Mouse (Mus musculus) lung, embryonic 15.5 days (tissue): ENCODE results near the gene Gm10719. TPM values are rescaled to one million over a fixed set of nuclear protein-coding genes. Genes with fewer than 3 reads are reported as not detected.
A peak's percentile ranks its signal among the peaks of the same experiment; 100 is the strongest.
"Not testable (repeated sequence)": the region's sequence is repeated elsewhere in the genome, so short reads cannot be mapped to it uniquely, and the experiment has no call there.

Source experiments
- ATAC-seq: fragments of 200-750 bp; cut with Nextera tagmentation; 2 replicates; pipeline ENCODE4 v1.8.0; 2017; ENCODE audit warnings: moderate number of reproducible peaks, borderline replicate concordance; ENCODE audit not compliant: low FRiP score, low TSS enrichment; ENCODE audit errors: extremely low read depth
- H3K27ac ChIP-seq: fragments of 300-500 bp; sonication (generic); 2 replicates; pipeline ENCODE4 v1.5.1; 2015; ENCODE audit warnings: moderate library complexity, mild to moderate bottlenecking, inconsistent platforms
- H3K27me3 ChIP-seq: fragments of 300-500 bp; sonication (generic); 2 replicates; pipeline ENCODE4 v1.6.1; 2015; ENCODE audit warnings: inconsistent platforms
- H3K36me3 ChIP-seq: fragments of 300-500 bp; sonication (generic); 2 replicates; pipeline ENCODE4 v1.6.1; 2015; ENCODE audit warnings: inconsistent platforms
- H3K4me1 ChIP-seq: fragments of 300-500 bp; sonication (generic); 2 replicates; pipeline ENCODE4 v1.6.1; 2015; ENCODE audit warnings: inconsistent platforms
- H3K4me2 ChIP-seq: fragments of 300-500 bp; sonication (generic); 2 replicates; pipeline ENCODE4 v1.6.1; 2015; ENCODE audit warnings: inconsistent platforms, mild to moderate bottlenecking, moderate library complexity
- H3K4me3 ChIP-seq: fragments of 300-500 bp; sonication (generic); 2 replicates; pipeline ENCODE4 v1.5.1; 2015; ENCODE audit warnings: mild to moderate bottlenecking, inconsistent platforms
- H3K9ac ChIP-seq: fragments of 300-500 bp; sonication (generic); 2 replicates; pipeline ENCODE4 v1.6.1; 2015; ENCODE audit warnings: inconsistent platforms
- H3K9me3 ChIP-seq: fragments of 300-500 bp; sonication (generic); 2 replicates; pipeline ENCODE4 v1.6.1; 2016; ENCODE audit warnings: inconsistent platforms
- WGBS: fragments of 180-500 bp; shearing (Covaris S2); methylation state at CpG from one replicate; pipeline ENCODE4 v1.1.7; 2015; 5-methylcytosine and 5-hydroxymethylcytosine counted together
- polyA plus RNA-seq: library from polyadenylated mRNA; unstranded; fragments of >200 nt; fragmentation: Nextera tagmentation; extraction: Ambion mirVana; gene quantifications from 2 replicates; pipeline ENCODE4 v1.2.1, GENCODE M21; 2015

The Gm10719 gene
- polyA plus RNA-seq, 1 experiment from 2014 or later = not detected

DNA sequence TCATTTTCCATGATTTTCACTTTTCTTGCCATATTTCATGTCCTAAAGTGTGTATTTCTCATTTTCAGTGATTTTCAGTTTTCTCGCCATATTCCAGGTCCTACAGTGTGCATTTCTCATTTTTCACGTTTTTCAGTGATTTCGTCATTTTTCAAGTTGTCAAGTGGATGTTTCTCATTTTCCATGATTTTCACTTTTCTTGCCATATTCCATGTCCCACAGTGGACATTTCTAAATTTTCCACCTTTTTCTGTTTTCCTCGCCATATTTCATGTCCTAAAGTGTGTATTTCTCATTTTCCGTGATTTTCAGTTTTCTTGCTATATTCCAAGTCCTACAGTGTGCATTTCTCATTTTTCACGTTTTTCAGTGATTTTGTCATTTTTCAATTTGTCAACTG, 1.3 kb upstream of the Gm10719 start:
- WGBS = 76% methylated on average over 6 of the region's 6 CpGs
- H3K4me2 ChIP-seq, H3K27ac ChIP-seq, H3K4me1 ChIP-seq, H3K4me3 ChIP-seq, H3K9ac ChIP-seq, H3K36me3 ChIP-seq, H3K27me3 ChIP-seq, ATAC-seq, H3K9me3 ChIP-seq: not testable (repeated sequence)

DNA sequence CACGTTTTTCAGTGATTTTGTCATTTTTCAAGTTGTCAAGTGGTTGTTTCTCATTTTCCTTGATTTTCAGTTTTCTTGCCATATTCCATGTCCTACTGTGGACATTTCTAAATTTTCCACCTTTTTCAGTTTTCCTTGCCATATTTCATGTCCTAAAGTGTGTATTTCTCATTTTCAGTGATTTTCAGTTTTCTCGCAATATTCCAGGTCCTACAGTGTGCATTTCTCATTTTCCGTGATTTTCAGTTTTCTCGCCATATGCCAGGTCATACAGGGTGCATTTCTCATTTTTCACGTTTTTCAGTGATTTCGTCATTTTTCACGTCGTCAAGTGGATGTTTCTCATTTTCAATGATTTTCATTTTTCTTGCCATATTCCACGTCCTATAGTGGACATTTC, 1.7 kb downstream of the Gm10719 start:
- WGBS = 61% methylated on average over 9 of the region's 9 CpGs
- not testable (repeated sequence) for H3K27ac ChIP-seq, H3K9me3 ChIP-seq, H3K4me1 ChIP-seq, H3K27me3 ChIP-seq, H3K4me2 ChIP-seq, ATAC-seq, H3K36me3 ChIP-seq, H3K9ac ChIP-seq, H3K4me3 ChIP-seq

DNA sequence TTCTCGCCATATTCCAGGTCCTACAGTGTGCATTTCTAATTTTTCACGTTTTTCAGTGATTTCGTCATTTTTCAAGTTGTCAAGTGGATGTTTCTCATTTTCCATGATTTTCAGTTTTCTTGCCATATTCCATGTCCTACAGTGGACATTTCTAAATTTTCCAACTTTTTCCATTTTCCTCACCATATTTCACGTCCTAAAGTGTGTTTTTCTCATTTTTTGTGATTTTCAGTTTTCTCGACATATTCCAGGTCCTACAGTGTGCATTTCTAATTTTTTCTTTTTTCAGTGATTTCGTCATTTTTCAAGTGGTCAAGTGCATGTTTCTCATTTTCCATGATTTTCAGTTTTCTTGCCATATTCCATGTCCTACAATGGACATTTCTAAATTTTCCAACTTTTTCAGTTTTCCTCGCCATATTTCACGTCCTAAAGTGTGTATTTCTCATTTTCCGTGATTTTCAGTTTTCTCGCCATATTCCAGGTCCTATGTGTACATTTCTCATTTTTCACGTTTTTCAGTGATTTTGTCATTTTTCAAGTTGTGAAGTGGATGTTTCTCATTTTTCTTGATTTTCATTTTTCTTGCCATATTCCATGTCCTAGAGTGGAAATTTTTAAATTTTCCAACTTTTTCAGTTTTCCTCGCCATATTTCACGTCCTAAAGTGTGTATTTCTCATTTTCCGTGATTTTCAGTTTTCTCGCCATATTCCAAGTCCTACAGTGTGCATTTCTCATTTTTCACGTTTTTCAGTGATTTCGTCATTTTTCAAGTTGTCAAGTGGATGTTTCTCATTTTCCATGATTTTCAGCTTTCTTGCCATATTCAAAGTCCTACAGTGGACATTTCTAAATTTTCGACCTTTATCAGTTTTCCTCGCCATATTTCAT, 2.9 kb downstream of the Gm10719 start:
- peak; percentile 66; the same call in 1 of the 2 replicates for ATAC-seq
- H3K9ac ChIP-seq, H3K4me1 ChIP-seq, H3K27ac ChIP-seq, H3K9me3 ChIP-seq, H3K27me3 ChIP-seq, H3K36me3 ChIP-seq, H3K4me2 ChIP-seq, H3K4me3 ChIP-seq: not testable (repeated sequence)
- WGBS = 75% methylated on average over 17 of the region's 19 CpGs

DNA sequence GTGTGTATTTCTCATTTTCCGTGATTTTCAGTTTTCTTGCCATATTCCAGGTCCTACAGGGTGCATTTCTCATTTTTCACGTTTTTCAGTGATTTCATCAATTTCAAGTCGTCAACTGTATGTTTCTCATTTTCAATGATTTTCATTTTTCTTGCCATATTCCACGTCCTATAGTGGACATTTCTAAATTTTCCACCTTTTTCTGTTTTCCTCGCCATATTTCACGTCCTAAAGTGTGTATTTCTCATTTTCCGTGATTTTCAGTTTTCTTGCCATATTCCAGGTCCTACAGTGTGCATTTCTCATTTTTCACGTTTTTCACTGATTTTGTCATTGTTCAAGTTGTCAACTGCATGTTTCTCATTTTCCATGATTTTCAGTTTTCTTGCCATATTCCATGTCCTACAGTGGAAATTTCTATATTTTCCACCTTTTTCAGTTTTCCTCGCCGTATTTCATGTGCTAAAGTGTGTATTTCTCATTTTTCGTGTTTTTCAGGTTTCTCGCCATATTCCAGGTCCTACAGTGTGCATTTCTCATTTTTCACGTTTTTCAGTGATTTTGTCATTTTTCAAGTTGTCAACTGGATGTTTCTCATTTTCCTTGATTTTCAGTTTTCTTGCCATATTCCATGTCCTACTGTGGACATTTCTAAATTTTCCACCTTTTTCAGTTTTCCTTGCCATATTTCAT, 5.3 kb downstream of the Gm10719 start:
- not testable (repeated sequence) for H3K4me3 ChIP-seq, H3K9me3 ChIP-seq, H3K9ac ChIP-seq, H3K4me2 ChIP-seq, ATAC-seq, H3K4me1 ChIP-seq, H3K36me3 ChIP-seq, H3K27ac ChIP-seq, H3K27me3 ChIP-seq
- 76% methylated on average over 11 of the region's 13 CpGs for WGBS

DNA sequence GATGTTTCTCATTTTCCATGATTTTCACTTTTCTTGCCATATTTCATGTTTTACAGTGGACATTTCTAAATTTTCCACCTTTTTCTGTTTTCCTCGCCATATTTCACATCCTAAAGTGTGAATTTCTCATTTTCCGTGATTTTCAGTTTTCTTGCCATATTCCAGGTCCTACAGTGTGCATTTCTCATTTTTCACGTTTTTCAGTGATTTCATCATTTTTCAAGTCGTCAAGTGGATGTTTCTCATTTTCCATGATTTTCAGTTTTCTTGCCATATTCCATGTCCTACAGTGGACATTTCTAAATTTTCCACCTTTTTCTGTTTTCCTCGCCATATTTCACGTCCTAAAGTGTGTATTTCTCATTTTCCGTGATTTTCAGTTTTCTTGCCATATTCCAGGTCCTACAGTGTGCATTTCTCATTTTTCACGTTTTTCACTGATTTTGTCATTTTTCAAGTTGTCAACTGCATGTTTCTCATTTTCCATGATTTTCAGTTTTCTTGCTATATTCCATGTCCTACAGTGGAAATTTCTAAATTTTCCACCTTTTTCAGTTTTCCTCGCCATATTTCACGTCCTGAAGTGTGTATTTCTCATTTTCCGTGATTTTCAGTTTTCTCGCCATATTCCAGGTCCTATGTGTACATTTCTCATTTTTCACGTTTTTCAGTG, 6.2 kb downstream of the Gm10719 start, which contains the start of gene Gm10718:
Gene Gm10718 (plus strand): TSS at position 236 of the 673 bp plus-strand sequence.
- WGBS = 73% methylated on average over 12 of the region's 13 CpGs
- H3K27ac ChIP-seq, ATAC-seq, H3K4me2 ChIP-seq, H3K9ac ChIP-seq, H3K36me3 ChIP-seq, H3K9me3 ChIP-seq, H3K27me3 ChIP-seq, H3K4me3 ChIP-seq, H3K4me1 ChIP-seq: not testable (repeated sequence)

DNA sequence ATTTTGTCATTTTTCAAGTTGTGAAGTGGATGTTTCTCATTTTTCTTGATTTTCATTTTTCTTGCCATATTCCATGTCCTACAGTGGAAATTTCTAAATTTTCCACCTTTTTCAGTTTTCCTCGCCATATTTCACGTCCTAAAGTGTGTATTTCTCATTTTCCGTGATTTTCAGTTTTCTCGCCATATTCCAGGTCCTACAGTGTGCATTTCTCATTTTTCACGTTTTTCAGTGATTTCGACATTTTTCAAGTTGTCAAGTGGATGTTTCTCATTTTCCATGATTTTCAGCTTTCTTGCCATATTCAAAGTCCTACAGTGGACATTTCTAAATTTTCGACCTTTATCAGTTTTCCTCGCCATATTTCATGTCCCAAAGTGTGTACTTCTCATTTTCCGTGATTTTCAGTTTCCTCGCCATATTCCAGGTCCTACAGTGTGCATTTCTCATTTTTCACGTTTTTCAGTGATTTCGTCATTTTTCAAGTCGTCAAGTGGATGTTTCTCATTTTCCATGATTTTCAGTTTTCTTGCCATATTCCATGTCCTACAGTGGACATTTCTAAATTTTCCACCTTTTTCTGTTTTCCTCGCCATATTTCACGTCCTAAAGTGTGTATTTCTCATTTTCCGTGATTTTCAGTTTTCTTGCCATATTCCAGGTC, 6.9 kb downstream of the Gm10719 start:
- not testable (repeated sequence) for H3K9me3 ChIP-seq, ATAC-seq, H3K27ac ChIP-seq, H3K9ac ChIP-seq, H3K4me3 ChIP-seq, H3K36me3 ChIP-seq, H3K4me1 ChIP-seq, H3K4me2 ChIP-seq, H3K27me3 ChIP-seq
- WGBS = 74% methylated on average over 16 of the region's 16 CpGs

DNA sequence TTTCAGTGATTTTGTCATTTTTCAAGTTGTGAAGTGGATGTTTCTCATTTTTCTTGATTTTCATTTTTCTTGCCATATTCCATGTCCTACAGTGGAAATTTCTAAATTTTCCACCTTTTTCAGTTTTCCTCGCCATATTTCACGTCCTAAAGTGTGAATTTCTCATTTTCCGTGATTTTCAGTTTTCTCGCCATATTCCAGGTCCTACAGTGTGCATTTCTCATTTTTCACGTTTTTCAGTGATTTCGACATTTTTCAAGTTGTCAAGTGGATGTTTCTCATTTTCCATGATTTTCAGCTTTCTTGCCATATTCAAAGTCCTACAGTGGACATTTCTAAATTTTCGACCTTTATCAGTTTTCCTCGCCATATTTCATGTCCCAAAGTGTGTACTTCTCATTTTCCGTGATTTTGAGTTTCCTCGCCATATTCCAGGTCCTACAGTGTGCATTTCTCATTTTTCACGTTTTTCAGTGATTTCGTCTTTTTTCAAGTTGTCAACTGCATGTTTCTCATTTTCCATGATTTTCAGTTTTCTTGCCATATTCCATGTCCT, 7.8 kb downstream of the Gm10719 start, which contains the start of gene Gm10717:
Gene Gm10717 (plus strand): TSS at position 506 of the 556 bp plus-strand sequence.
- H3K9ac ChIP-seq, H3K27me3 ChIP-seq: not testable (repeated sequence)
- 72% methylated on average over 12 of the region's 12 CpGs for WGBS

DNA sequence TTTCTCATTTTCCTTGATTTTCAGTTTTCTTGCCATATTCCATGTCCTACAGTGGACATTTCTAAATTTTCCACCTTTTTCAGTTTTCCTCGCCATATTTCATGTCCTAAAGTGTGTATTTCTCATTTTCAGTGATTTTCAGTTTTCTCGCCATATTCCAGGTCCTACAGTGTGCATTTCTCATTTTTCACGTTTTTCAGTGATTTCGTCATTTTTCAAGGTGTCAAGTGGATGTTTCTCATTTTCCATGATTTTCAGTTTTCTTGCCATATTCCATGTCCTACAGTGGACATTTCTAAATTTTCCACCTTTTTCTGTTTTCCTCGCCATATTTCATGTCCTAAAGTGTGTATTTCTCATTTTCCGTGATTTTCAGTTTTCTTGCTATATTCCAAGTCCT, 8.4 kb downstream of the Gm10719 start:
- H3K9ac ChIP-seq, H3K36me3 ChIP-seq, H3K4me2 ChIP-seq, H3K27me3 ChIP-seq, ATAC-seq, H3K4me3 ChIP-seq, H3K27ac ChIP-seq, H3K9me3 ChIP-seq, H3K4me1 ChIP-seq: not testable (repeated sequence)
- WGBS = 65% methylated on average over 6 of the region's 6 CpGs

More for the DNA sequence above, 7.8 kb downstream of the Gm10719 start, which contains the start of gene Gm10717:
- not testable (repeated sequence) for H3K4me2 ChIP-seq, H3K4me3 ChIP-seq, H3K36me3 ChIP-seq, H3K27ac ChIP-seq, H3K9me3 ChIP-seq, H3K4me1 ChIP-seq, ATAC-seq

DNA sequence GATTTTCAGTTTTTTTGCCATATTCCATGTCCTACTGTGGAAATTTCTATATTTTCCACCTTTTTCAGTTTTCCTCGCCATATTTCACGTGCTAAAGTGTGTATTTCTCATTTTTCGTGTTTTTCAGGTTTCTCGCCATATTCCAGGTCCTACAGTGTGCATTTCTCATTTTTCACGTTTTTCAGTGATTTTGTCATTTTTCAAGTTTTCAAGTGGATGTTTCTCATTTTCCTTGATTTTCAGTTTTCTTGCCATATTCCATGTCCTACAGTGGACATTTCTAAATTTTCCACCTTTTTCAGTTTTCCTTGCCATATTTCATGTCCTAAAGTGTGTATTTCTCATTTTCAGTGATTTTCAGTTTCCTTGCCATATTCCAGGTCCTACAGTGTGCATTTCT, 8.9 kb downstream of the Gm10719 start:
- not testable (repeated sequence) for H3K27me3 ChIP-seq, H3K9me3 ChIP-seq, H3K36me3 ChIP-seq, H3K4me1 ChIP-seq, H3K4me2 ChIP-seq, H3K4me3 ChIP-seq, ATAC-seq, H3K27ac ChIP-seq, H3K9ac ChIP-seq
- WGBS = 71% methylated on average over 5 of the region's 5 CpGs

DNA sequence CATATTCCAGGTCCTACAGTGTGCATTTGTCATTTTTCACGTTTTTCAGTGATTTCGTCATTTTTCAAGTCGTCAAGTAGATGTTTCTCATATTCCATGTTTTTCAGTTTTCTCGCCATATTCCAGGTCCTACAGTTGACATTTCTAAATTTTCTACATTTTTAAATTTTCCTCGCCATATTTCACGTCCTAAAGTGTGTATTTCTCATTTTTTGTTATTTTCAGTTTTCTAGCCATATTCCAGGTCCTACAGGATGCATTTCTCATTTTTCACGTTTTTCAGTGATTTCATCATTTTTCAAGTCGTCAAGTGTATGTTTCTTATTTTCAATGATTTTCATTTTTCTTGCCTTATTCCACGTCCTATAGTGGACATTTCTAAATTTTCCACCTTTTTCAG, 9.5 kb downstream of the Gm10719 start:
- not testable (repeated sequence) for H3K4me2 ChIP-seq, H3K9me3 ChIP-seq, H3K27me3 ChIP-seq, H3K27ac ChIP-seq, H3K4me1 ChIP-seq, H3K4me3 ChIP-seq, H3K9ac ChIP-seq, ATAC-seq, H3K36me3 ChIP-seq
- 65% methylated on average over 9 of the region's 9 CpGs for WGBS

DNA sequence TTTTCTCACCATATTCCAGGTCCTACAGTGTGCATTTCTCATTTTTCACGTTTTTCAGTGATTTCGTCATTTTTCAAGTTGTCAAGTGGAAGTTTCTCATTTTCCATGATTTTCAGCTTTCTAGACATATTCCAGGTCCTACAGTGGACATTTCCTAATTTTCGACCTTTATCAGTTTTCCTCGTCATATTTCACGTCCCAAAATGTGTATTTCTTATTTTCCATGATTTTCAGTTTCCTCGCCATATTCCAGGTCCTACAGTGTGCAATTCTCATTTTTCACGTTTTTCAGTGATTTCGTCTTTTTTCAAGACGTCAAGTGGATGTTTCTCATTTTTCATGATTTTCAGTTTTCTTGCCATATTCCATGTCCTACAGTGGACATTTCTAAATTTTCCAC, 10.0 kb downstream of the Gm10719 start:
- H3K4me3 ChIP-seq, H3K27ac ChIP-seq, H3K9ac ChIP-seq, ATAC-seq, H3K9me3 ChIP-seq, H3K4me1 ChIP-seq, H3K36me3 ChIP-seq, H3K27me3 ChIP-seq, H3K4me2 ChIP-seq: not testable (repeated sequence)
- 68% methylated on average over 9 of the region's 9 CpGs for WGBS
